Comparison of ENCODE assay signal across 26 mouse cellular contexts in genomic region chr3:62103101-62103500, GRCm38 (mm10).
DNase-seq lines count a peak whose midpoint lies in the region; ATAC-seq and TF ChIP-seq lines count a peak whose summit lies in the region.
"Had no signal": no experiment of that assay in that cellular context is flagged by ENCODE, and none has a peak within 500 bp of the region (broad histone marks: within the 10 kb centered on the region; RNA-seq: fewer than 3 reads in every experiment).

No protein-coding gene starts in this region.

- no peak for TF ChIP-seq CTCF in heart, adult 2 months (IDR thresholded peaks at IDR 0.05)

- no peak overlapping the region for H3K9ac ChIP-seq in heart, embryonic 16.5 days (ENCODE audit: low read length)
- no peak overlapping the region for H3K9ac ChIP-seq in heart, adult 2 months (ENCODE audit: low read depth, low read length)
- H3K9ac ChIP-seq: forebrain, embryonic 13.5 days; neural tube, embryonic 12.5 days had no signal

- WGBS in heart, embryonic 16.5 days = 42% methylated on average over 5 of the region's 5 CpGs
- 22% methylated on average over 5 of the region's 5 CpGs for WGBS in heart, adult 2 months

- no peak overlapping the region for H3K27ac ChIP-seq in heart, embryonic 16.5 days (ENCODE audit: low read length)
- H3K27ac ChIP-seq in heart, adult 2 months = no peak overlapping the region
- H3K27ac ChIP-seq: embryonic facial prominence, embryonic 10.5 days; forebrain, embryonic 13.5 days; left cerebral cortex, adult 2 months; limb, embryonic 10.5 days; midbrain, embryonic 10.5 days; neural tube, embryonic 12.5 days; stomach, postnatal 0 days had no signal

- peak; percentile 1 for DNase-seq in adrenal gland, postnatal 10 days
- no peak for DNase-seq in adrenal gland, adult 18-20 months (ENCODE audit: low spot score in 2 of 2)
- DNase-seq in heart, adult 2 months = no peak
- peak; percentile 37 for DNase-seq in kidney, adult 9 months
- DNase-seq in kidney, postnatal 25 days = peak; percentile 43 to 66
- no peak for DNase-seq in cerebellum, adult 11-12 months
- DNase-seq in MN1 (ENCODE audit: low spot score) = no peak
- DNase-seq: adrenal gland, postnatal 25 days; cerebellum, adult 2 months; cerebellum, postnatal 36 days; gastrocnemius, postnatal 10 days; heart, postnatal 36 days; layer of hippocampus, adult 9-11 months; lung, adult 2 months; right cerebral cortex, adult 18-20 months had no signal

- H3K9me3 ChIP-seq in heart, embryonic 16.5 days (replicated peaks; ENCODE audit: control insufficient read depth, low read length) = no peaks in the 10 kb centered on the region
- H3K9me3 ChIP-seq: embryonic facial prominence, embryonic 10.5 days; forebrain, embryonic 13.5 days; limb, embryonic 10.5 days; midbrain, embryonic 10.5 days; neural tube, embryonic 12.5 days had no signal

- no peaks in the 10 kb centered on the region for H3K79me2 ChIP-seq in heart, adult 2 months (replicated peaks; ENCODE audit: control insufficient read depth, insufficient read depth, low read length)

- no peak for TF ChIP-seq POLR2A in heart, adult 2 months (IDR thresholded peaks at IDR 0.05; ENCODE audit: insufficient read depth, low read depth, low read length)

- no peaks in the 10 kb centered on the region for H3K27me3 ChIP-seq in heart, embryonic 16.5 days (ENCODE audit: control insufficient read depth, insufficient read depth, low read length)
- H3K27me3 ChIP-seq in heart, adult 2 months (ENCODE audit: control insufficient read depth, insufficient read depth, low read length) = no peaks in the 10 kb centered on the region
- H3K27me3 ChIP-seq: CH12.LX; forebrain, embryonic 13.5 days; neural tube, embryonic 12.5 days had no signal

- H3K4me1 ChIP-seq in heart, embryonic 16.5 days (ENCODE audit: control insufficient read depth, insufficient read depth, low read length) = no peaks in the 10 kb centered on the region
- H3K4me1 ChIP-seq in heart, adult 2 months (ENCODE audit: control insufficient read depth, insufficient read depth, low read length) = no peaks in the 10 kb centered on the region
- H3K4me1 ChIP-seq: embryonic facial prominence, embryonic 10.5 days; forebrain, embryonic 13.5 days; limb, embryonic 10.5 days; midbrain, embryonic 10.5 days; neural tube, embryonic 12.5 days had no signal

- ATAC-seq in heart, embryonic 16.5 days (replicated peaks; ENCODE audit: extremely low read depth, insufficient read depth, low FRiP score) = peak; percentile 32; the same call in 1 of the 2 replicates
- ATAC-seq: forebrain, embryonic 13.5 days; hindbrain, embryonic 16.5 days; intestine, embryonic 16.5 days had no signal

- no peak overlapping the region for H3K4me2 ChIP-seq in heart, embryonic 16.5 days (ENCODE audit: low read depth, low read length)
- H3K4me2 ChIP-seq: forebrain, embryonic 13.5 days; neural tube, embryonic 12.5 days had no signal

- H3K4me3 ChIP-seq in heart, embryonic 16.5 days (ENCODE audit: low read length) = no peak overlapping the region
- no peak overlapping the region for H3K4me3 ChIP-seq in heart, adult 2 months
- H3K4me3 ChIP-seq: embryonic facial prominence, embryonic 10.5 days; forebrain, embryonic 13.5 days; left cerebral cortex, adult 2 months; limb, embryonic 10.5 days; midbrain, embryonic 10.5 days; neural tube, embryonic 12.5 days had no signal

- H3K36me3 ChIP-seq in heart, embryonic 16.5 days (ENCODE audit: control insufficient read depth, insufficient read depth) = no peaks in the 10 kb centered on the region
- H3K36me3 ChIP-seq in heart, adult 2 months (ENCODE audit: control insufficient read depth, insufficient read depth, low read length) = no peaks in the 10 kb centered on the region
- H3K36me3 ChIP-seq: embryonic facial prominence, embryonic 10.5 days; limb, embryonic 10.5 days; midbrain, embryonic 10.5 days; neural tube, embryonic 12.5 days had no signal

- no peak for TF ChIP-seq EP300 in heart, adult 2 months (IDR thresholded peaks at IDR 0.05; ENCODE audit: insufficient read depth, low read depth, low read length)

- intact Hi-C loops in heart, adult 2 months (cut with DNase I) = loop anchor here (5.0 kb wide), 1 partner anchor 39 kb away; no protein-coding TSS in a partner anchor

Comparison
In these comparisons a context has a peak if more than half of its experiments do, and no peak if none do; other contexts are left out.
1. DNase-seq: peak in adrenal gland, postnatal 10 days (single experiment), kidney, adult 9 months (single experiment) and kidney, postnatal 25 days (2 of 2); none in adrenal gland, adult 18-20 months (0 of 2), heart, adult 2 months (0 of 2), cerebellum, adult 11-12 months (single experiment) and MN1 (single experiment).